Mouse (Mus musculus) cerebellum, postnatal 36 days (tissue): Measurements from ENCODE around the gene Btg2.
A peak's percentile ranks its signal among the peaks of the same experiment; 100 is the strongest.

Experiments used
- DNase-seq, 2 experiments: peaks; one replicate each; pipeline ENCODE4 v3.0.0; 2021 to 2022; ENCODE audit warnings: mixed read lengths in 2 of 2

Gene Btg2

GRCm38 (mm10) chr1:134078802-134079476, at the start of gene Btg2:
Gene Btg2, minus strand, starts transcription at chr1:134079120.
- DNase-seq, result peak; percentile 96 to 99

GRCm38 (mm10) chr1:134122195-134122594, 43.3 kb upstream of the Btg2 start:
- peak in 1 of 2 experiments; percentile 22 for DNase-seq

- DNase-seq, result peak; percentile 87 to 91
These were observed 41.3 kb upstream of the Btg2 start for GRCm38 (mm10) chr1:134120179-134120578.

- no peak for DNase-seq
These were observed 38.2 kb upstream of the Btg2 start for GRCm38 (mm10) chr1:134117110-134117509.

GRCm38 (mm10) chr1:134115424-134115823, 36.5 kb upstream of the Btg2 start:
- no peak for DNase-seq

- no peak for DNase-seq
These were observed 35.8 kb upstream of the Btg2 start for GRCm38 (mm10) chr1:134114730-134115129.

GRCm38 (mm10) chr1:134114018-134114417, 35.1 kb upstream of the Btg2 start:
- no peak for DNase-seq

- no peak for DNase-seq
These were observed 34.6 kb upstream of the Btg2 start for GRCm38 (mm10) chr1:134113560-134113959.

- no peak for DNase-seq
These were observed 32.1 kb upstream of the Btg2 start, which contains the start of gene Chit1 for GRCm38 (mm10) chr1:134110979-134111378. Gene Chit1, plus strand, starts transcription at chr1:134111242.

- no peak for DNase-seq
These were observed 31.5 kb upstream of the Btg2 start for GRCm38 (mm10) chr1:134110449-134110848.

GRCm38 (mm10) chr1:134110015-134110414, 31.1 kb upstream of the Btg2 start:
- no peak for DNase-seq

GRCm38 (mm10) chr1:134107777-134108176, 28.9 kb upstream of the Btg2 start:
- no peak for DNase-seq

GRCm38 (mm10) chr1:134106719-134107118, 27.8 kb upstream of the Btg2 start:
- peak; percentile 72 to 80 for DNase-seq

- peak in 1 of 2 experiments; percentile 1 for DNase-seq
These were observed 27.0 kb upstream of the Btg2 start for GRCm38 (mm10) chr1:134105764-134106430.

- DNase-seq, result peak in 1 of 2 experiments; percentile 1
These were observed 26.3 kb upstream of the Btg2 start for GRCm38 (mm10) chr1:134105043-134105763.

- DNase-seq, result peak in 1 of 2 experiments; percentile 3
These were observed 24.9 kb upstream of the Btg2 start for GRCm38 (mm10) chr1:134103861-134104260.

GRCm38 (mm10) chr1:134101593-134101992, 22.7 kb upstream of the Btg2 start:
- peak in 1 of 2 experiments; percentile 1 for DNase-seq

- no peak for DNase-seq
These were observed 22.0 kb upstream of the Btg2 start for GRCm38 (mm10) chr1:134100928-134101327.

GRCm38 (mm10) chr1:134100401-134100800, 21.5 kb upstream of the Btg2 start:
- peak in 1 of 2 experiments; percentile 1 for DNase-seq

GRCm38 (mm10) chr1:134099516-134100235, 20.8 kb upstream of the Btg2 start:
- DNase-seq, result peak in 1 of 2 experiments; percentile 0

GRCm38 (mm10) chr1:134098726-134099515, 20.0 kb upstream of the Btg2 start:
- peak; percentile 41 to 51 for DNase-seq
